Mouse (Mus musculus) regulatory T cell (primary cell): ENCODE results near the gene Skp2.

Source experiments
- in situ Hi-C: fragments of 300-600 bp; cut with MboI, MseI; formaldehyde crosslinking; loops from one replicate; pipeline ENCODE4 v1.15.1; 2025; ENCODE audit warnings: high pct_unique_total_duplicates

The Skp2 gene

GRCm38 (mm10) chr15:9113556-9113955, 41.7 kb downstream of the Skp2 start:
- in situ Hi-C loops = loop anchor here (10.0 kb wide), 1 partner anchor 1229 kb away; no protein-coding TSS in a partner anchor

- in situ Hi-C loops = loop anchor here (10.0 kb wide), 1 partner anchor 1227 kb away; no protein-coding TSS in a partner anchor
Observed at GRCm38 (mm10) chr15:9111648-9112047, 43.6 kb downstream of the Skp2 start.

GRCm38 (mm10) chr15:9110526-9111347, 44.5 kb downstream of the Skp2 start:
- in situ Hi-C loops = loop anchor here (10.0 kb wide), 1 partner anchor 1226 kb away; no protein-coding TSS in a partner anchor

GRCm38 (mm10) chr15:9106303-9107074, 48.7 kb downstream of the Skp2 start:
- in situ Hi-C loops = no loop called here

GRCm38 (mm10) chr15:9100446-9101077, 54.7 kb downstream of the Skp2 start:
- in situ Hi-C loops = no loop called here

GRCm38 (mm10) chr15:9096865-9097264, 58.4 kb downstream of the Skp2 start:
- in situ Hi-C loops = no loop called here

- in situ Hi-C loops = no loop called here
Observed at GRCm38 (mm10) chr15:9094366-9094750, 60.9 kb downstream of the Skp2 start.

- in situ Hi-C loops = no loop called here
Observed at GRCm38 (mm10) chr15:9093598-9094365, 61.4 kb downstream of the Skp2 start.

- in situ Hi-C loops = no loop called here
Observed at GRCm38 (mm10) chr15:9090662-9091061, 64.6 kb downstream of the Skp2 start.

- in situ Hi-C loops = no loop called here
Observed at GRCm38 (mm10) chr15:9089136-9089720, 66.0 kb downstream of the Skp2 start.

GRCm38 (mm10) chr15:9088683-9089072, 66.5 kb downstream of the Skp2 start:
- in situ Hi-C loops = no loop called here

- in situ Hi-C loops = no loop called here
Observed at GRCm38 (mm10) chr15:9087895-9088682, 67.1 kb downstream of the Skp2 start.

GRCm38 (mm10) chr15:9087421-9087820, 67.8 kb downstream of the Skp2 start:
- in situ Hi-C loops = no loop called here

- in situ Hi-C loops = no loop called here
Observed at GRCm38 (mm10) chr15:9086813-9087212, 68.4 kb downstream of the Skp2 start.

GRCm38 (mm10) chr15:9082753-9083152, 72.5 kb downstream of the Skp2 start:
- in situ Hi-C loops = no loop called here

- in situ Hi-C loops = no loop called here
Observed at GRCm38 (mm10) chr15:9081294-9081693, 73.9 kb downstream of the Skp2 start.

- in situ Hi-C loops = no loop called here
Observed at GRCm38 (mm10) chr15:9080206-9080605, 75.0 kb downstream of the Skp2 start.

GRCm38 (mm10) chr15:9079626-9080025, 75.6 kb downstream of the Skp2 start:
- in situ Hi-C loops = loop anchor here (5.0 kb wide), 1 partner anchor 968 kb away; no protein-coding TSS in a partner anchor

- in situ Hi-C loops = loop anchor here (5.0 kb wide), 1 partner anchor 969 kb away; no protein-coding TSS in a partner anchor
Observed at GRCm38 (mm10) chr15:9078481-9079300, 76.5 kb downstream of the Skp2 start.
